Mouse (Mus musculus) G1E (cell line): ENCODE measurements around the gene Ear10. TPM values are rescaled to one million over a fixed set of nuclear protein-coding genes. Genes with fewer than 3 reads are reported as not detected.
"Not testable (repeated sequence)": the region's sequence is repeated elsewhere in the genome, so short reads cannot be mapped to it uniquely, and the experiment has no call there.

Experiments used
- ATAC-seq: 2 replicates; pipeline ENCODE4 v1.8.0; 2016; ENCODE audit warnings: mild to moderate bottlenecking; ENCODE audit not compliant: insufficient number of reproducible peaks, poor library complexity, low FRiP score, severe bottlenecking; ENCODE audit errors: extremely low read depth
- DNase-seq: peaks from one replicate; pipeline ENCODE4 v3.0.0; 2012; ENCODE audit warnings: low spot score
- H3K27me3 ChIP-seq: 2 replicates; pipeline ENCODE4 v1.6.1; 2012; ENCODE audit warnings: mild to moderate bottlenecking, low read length, inconsistent platforms; ENCODE audit not compliant: insufficient read depth
- H3K36me3 ChIP-seq: replicated peaks from 2 replicates; pipeline ENCODE3; 2012; ENCODE audit warnings: mild to moderate bottlenecking, inconsistent platforms
- H3K4me1 ChIP-seq: 2 replicates; pipeline ENCODE4 v1.6.1; 2012; ENCODE audit warnings: low read depth, low read length, inconsistent platforms, mixed read lengths; ENCODE audit not compliant: insufficient read depth
- H3K4me3 ChIP-seq: 2 replicates; pipeline ENCODE4 v1.5.1; 2012; ENCODE audit warnings: low read depth, mild to moderate bottlenecking, inconsistent platforms, low read length, moderate library complexity, mixed read lengths
- H3K9me3 ChIP-seq: replicated peaks from 2 replicates; pipeline ENCODE4 v1.6.1; 2012; ENCODE audit warnings: inconsistent platforms
- CTCF ChIP-seq: IDR thresholded peaks from 2 replicates; pipeline ENCODE4 v1.5.1; 2012; ENCODE audit warnings: low read depth, low read length, inconsistent platforms, mixed read lengths
- polyA plus RNA-seq: library from polyadenylated mRNA; stranded (reverse); fragments of >175 nt; gene quantifications from 2 replicates; pipeline ENCODE4 v1.2.3, GENCODE M21; 2012
- total RNA-seq, 2 experiments: library from RNA; stranded (forward) in 1 of 2; stranded (reverse) in 1 of 2; fragments of 200-1000 nt in 1 of 2; fragments of >200 nt in 1 of 2; fragmentation: Nextera tagmentation in 1 of 2; gene quantifications; 2 replicates each; pipeline ENCODE4 v1.2.3; 2014 to 2017

The Ear10 gene
- total RNA-seq (2014; fragmentation: Nextera tagmentation) (not detected in 2 replicates), total RNA-seq (2017) (not detected in 2 replicates), polyA plus RNA-seq (not detected in 2 replicates)

DNA sequence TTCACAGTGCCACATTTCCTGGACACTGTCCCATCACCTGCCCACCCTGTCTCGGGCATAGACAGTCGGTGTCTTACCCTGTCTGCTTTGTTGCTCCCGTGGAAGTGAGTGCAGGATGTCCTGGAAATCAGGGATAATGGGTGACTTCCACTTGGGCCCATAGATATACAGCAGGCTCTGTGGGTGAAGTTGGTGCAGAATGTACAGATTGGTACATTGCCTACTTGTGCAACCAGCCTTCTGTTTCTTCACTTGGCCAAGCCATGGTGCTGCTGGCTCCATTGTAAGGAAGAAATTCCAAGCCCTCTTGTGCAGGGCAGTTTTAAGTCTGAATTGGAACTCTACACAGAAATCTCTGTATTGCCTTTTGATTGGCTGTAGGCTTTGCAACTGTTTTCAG, at the start of gene Ear10:
Ear10 (minus strand) TSS at position 101 of the 400 bp plus-strand sequence.
- not testable (repeated sequence) for H3K27me3 ChIP-seq, ATAC-seq, H3K4me1 ChIP-seq, H3K4me3 ChIP-seq, DNase-seq, H3K9me3 ChIP-seq, H3K36me3 ChIP-seq

DNA sequence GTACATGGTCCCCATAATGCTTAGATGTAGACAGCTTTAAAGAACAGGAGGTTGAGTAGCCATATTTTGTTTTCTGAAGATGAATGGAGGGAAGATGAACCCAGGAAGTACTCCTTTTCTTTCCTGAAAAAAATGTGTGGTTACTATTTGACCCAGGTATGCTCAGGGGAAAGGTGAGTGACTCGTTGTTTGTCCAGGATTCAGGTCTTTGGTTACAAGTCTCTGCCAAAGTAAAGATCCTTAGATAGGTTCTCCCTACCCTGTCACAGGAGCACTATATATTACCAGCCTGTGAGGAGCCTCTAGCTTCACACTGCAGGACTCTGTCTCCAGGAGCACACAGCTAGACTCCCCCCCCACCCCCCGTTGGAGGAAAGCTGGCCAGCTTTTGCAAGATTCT, 33.4 kb upstream of the Ear10 start, which contains the start of gene Ang5:
Ang5 (plus strand) TSS at position 301 of the 400 bp plus-strand sequence.
- not testable (repeated sequence) for DNase-seq, ATAC-seq

DNA sequence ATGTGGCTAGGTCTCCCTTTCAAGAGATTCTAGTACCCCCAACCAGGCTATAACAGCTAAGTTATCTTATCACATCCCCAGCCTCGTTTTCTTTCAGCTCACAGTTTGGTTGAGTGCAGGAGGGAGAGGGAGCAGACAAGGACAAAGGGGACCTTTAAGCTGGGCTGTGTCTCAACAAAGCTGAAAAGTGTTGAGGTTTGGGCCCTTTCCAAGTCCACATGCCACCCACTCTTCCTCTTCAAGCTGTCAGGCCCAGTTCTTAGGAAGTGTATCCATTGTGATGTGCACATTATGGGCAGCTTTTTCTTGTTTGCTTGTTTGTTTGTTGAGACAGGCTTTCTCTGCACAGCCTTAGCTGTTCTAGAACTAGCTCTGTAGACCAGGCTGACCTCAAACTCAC, 31.7 kb upstream of the Ear10 start:
- not testable (repeated sequence) for DNase-seq, H3K4me1 ChIP-seq, H3K27me3 ChIP-seq, ATAC-seq, H3K36me3 ChIP-seq, H3K4me3 ChIP-seq, H3K9me3 ChIP-seq

More for the DNA sequence above, 33.4 kb upstream of the Ear10 start, which contains the start of gene Ang5:
- not testable (repeated sequence) for H3K4me3 ChIP-seq, H3K4me1 ChIP-seq, H3K27me3 ChIP-seq, H3K9me3 ChIP-seq, H3K36me3 ChIP-seq

DNA sequence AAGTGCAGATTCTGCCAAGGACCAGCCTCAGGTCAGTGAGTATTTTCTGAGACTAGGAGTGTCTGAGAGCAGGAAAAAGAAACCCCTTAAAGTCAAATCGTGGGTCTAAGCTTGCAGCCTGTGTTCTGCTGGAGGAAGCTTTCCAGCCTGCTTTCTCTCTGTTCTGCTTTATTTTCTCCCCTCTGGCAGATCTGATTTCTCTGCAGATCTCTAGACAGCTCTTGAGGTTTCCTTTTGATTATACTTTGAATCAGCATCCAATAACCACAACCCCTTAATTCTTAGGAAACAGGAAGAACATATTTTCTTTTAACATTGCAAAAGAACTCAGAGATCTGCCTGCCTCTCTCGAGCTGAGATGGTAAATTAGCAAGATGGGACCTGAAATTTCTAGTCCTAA, 30.0 kb upstream of the Ear10 start:
- H3K9me3 ChIP-seq, DNase-seq, H3K4me1 ChIP-seq, ATAC-seq, H3K4me3 ChIP-seq, H3K36me3 ChIP-seq, H3K27me3 ChIP-seq: not testable (repeated sequence)

DNA sequence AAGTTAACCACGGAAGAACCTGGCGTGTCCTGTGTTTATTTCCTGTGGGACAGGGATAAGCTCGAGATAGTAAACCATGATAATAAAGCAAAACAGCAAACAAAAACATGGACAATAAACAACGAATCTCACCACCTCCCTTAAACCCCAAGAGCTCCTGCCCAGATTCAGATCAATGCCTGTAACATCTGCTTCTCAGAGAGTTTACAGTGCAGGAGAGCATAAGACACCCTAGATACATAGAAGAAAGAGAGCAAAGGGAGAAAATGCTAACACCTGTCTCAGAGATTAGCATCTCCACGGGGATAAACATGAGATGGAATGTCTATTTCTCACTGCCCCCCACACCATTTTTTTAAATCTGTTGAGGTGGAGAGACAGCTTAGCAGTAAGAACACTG, 10.0 kb upstream of the Ear10 start:
- H3K4me1 ChIP-seq, ATAC-seq, DNase-seq, H3K9me3 ChIP-seq, H3K27me3 ChIP-seq, H3K4me3 ChIP-seq, H3K36me3 ChIP-seq: not testable (repeated sequence)

DNA sequence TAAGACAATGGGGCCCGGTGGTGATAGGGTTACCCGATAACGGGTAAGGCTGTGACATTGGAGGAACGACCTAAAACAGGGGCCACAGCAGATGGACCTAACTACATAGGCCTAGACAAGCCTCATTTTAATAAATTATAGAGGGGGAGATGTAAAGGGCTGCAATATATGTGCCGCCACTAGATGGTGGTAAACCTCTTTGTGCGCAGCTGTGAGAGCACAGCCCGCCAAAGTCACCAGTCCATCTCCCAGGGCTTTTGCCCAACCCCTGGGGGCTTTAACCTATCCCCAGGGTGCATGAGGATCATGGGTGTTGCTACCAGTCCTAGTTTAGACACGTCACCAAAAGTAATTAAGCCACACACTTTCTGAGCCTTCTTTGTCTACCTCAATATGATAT, 9.6 kb upstream of the Ear10 start:
- H3K4me1 ChIP-seq, DNase-seq, ATAC-seq: not testable (repeated sequence)

DNA sequence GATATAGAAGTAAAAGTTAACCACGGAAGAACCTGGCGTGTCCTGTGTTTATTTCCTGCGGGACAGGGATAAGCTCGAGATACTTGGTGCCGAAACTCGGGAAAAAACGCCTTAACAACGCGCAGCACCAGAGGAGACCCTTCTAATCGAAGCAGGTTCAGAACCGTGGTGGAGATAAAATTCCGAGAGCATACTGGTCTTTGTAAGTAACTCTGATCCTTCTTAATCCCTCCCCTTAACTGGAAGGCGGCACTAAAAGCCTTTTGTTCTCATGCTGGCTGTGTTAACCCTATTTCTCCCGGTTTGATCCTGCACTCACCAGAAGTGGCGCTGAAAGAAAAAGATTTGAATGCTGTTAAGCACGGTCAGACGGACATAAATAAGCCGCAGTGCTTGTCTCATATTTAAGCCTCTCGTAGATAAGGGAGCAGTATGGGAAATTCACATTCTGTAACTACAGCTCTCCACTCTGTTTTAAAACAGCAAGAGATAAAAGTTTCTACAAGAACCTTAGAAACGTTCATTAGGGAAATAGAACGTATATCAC, 2.1 kb upstream of the Ear10 start:
- not testable (repeated sequence) for DNase-seq, H3K36me3 ChIP-seq, H3K4me1 ChIP-seq, H3K9me3 ChIP-seq, ATAC-seq, H3K27me3 ChIP-seq, H3K4me3 ChIP-seq

More for the DNA sequence above, 9.6 kb upstream of the Ear10 start:
- H3K4me3 ChIP-seq, H3K27me3 ChIP-seq, H3K9me3 ChIP-seq, H3K36me3 ChIP-seq: not testable (repeated sequence)

DNA sequence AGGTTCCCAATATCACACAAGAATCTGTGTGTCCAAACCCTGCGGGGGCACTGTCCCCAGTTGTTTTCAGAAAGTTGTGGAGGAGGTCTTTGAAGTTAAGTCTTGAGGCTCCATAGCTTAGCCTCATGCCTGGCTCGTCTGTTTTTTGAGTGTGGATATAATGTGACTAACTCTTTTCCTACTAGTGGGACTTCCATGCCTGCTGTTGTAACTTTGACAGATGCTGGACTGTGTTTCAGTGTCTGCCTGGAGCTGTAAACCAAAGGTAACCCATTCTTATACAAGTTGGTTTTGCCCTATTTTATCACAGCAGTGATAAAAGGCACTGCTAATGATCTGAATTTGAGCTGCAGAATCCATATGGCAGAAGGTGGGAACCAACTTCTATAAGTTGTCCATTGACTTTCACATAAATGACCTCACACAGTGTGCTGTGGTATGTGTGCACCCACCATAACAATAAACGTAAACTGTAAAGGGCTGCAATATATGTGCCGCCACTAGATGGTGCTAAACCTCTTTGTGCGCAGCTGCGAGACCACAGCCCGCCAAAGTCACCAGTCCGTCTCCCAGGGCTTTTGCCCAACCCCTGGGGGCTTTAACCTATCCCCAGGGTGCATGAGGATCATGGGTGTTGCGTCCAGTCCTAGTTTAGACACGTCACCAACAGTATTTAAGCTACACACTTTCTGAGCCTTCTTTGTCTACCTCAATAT, 1.5 kb upstream of the Ear10 start, which contains the start of gene Gm8113:
Gm8113 (plus strand) TSS at position 703 of the 716 bp plus-strand sequence.
- not testable (repeated sequence) for H3K27me3 ChIP-seq, H3K9me3 ChIP-seq, ATAC-seq, H3K36me3 ChIP-seq, H3K4me1 ChIP-seq, H3K4me3 ChIP-seq, DNase-seq
- peak; percentile 7; the same call in 1 of the 2 replicates for TF ChIP-seq CTCF

DNA sequence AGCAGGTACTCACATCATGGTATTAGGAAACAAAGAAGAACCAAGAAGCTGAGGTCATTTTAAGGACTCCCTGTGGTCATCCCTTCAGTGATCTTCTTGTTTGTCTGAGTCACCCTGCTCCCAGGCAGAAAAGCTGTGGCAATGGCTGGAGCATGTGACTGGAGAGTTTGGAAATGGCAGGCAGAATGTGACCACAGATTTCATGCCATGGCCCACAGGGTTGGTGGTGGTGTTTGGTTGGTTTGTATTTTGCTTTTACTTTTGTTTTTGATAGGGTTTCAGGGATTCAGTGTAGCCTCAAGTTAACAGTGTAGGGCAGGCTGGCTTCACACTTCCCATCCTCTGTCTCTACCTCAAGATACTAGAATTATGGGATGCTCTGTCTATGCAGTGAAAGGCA, 5.1 kb downstream of the Ear10 start:
- not testable (repeated sequence) for H3K36me3 ChIP-seq, H3K9me3 ChIP-seq, H3K27me3 ChIP-seq, ATAC-seq, H3K4me1 ChIP-seq, H3K4me3 ChIP-seq, DNase-seq

DNA sequence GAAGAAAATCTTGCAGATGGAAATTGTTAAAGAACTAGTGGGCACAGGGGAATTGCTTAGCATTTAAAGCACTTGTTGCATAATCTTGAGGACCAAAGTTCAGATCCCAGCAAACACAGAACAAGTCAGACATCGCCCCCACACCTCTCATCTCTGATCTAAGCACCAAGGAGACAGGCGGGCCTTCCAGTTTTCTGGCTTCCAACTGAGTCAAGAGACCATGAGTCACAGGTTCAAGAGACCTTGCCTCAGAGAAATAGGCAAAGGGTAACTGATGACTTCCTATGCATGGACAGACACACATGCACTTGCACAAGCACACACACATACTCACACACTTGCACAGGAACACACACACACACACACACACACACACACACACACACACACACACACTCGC, 24.8 kb downstream of the Ear10 start:
- not testable (repeated sequence) for ATAC-seq

DNA sequence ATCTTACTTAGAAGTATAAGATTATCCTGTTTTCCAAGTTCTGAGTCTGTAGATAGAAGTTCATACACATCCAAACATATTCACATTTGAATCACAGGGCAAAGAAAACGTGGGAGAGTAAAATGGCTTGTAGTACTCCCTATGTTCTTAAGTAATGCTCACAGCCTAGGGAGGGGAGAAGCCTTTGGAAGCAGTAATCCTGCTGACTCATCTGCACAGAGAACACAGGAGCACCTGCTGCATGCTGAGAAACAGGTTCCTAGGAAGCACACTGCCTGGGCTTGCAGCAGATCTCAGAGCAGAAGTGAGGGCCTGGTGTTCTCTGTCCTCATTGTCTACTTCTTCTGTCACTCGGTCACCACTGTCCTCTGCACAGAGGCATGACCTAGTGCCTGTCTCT, 28.0 kb downstream of the Ear10 start:
- H3K27me3 ChIP-seq, H3K4me3 ChIP-seq, DNase-seq, ATAC-seq, H3K36me3 ChIP-seq, H3K4me1 ChIP-seq, H3K9me3 ChIP-seq: not testable (repeated sequence)

More for the DNA sequence above, 24.8 kb downstream of the Ear10 start:
- H3K9me3 ChIP-seq, H3K36me3 ChIP-seq, H3K4me1 ChIP-seq, H3K27me3 ChIP-seq, H3K4me3 ChIP-seq, DNase-seq: not testable (repeated sequence)

DNA sequence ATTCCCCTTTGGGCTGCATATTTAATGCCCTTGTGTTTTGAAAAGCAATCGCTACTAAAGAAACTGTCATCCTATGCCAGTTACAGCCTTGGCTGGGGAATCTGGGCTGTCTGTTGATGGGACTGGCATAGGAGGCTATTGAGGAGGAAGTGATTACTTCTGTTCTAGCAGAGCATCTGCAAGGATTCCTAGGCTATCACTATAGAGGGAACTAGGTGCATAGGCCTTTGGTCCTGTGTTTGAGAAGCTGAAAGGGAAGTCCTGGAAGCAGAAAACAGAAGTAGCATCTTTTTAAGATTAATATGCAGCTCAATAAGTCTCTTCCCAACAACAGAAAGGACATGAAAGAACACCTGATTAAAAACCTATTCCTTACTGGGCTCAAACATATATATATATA, 32.1 kb downstream of the Ear10 start:
- not testable (repeated sequence) for H3K9me3 ChIP-seq, H3K4me1 ChIP-seq, H3K4me3 ChIP-seq, H3K27me3 ChIP-seq, DNase-seq, H3K36me3 ChIP-seq, ATAC-seq
